ENCODE assay signal across 8 mouse cellular contexts in the genomic region with DNA sequence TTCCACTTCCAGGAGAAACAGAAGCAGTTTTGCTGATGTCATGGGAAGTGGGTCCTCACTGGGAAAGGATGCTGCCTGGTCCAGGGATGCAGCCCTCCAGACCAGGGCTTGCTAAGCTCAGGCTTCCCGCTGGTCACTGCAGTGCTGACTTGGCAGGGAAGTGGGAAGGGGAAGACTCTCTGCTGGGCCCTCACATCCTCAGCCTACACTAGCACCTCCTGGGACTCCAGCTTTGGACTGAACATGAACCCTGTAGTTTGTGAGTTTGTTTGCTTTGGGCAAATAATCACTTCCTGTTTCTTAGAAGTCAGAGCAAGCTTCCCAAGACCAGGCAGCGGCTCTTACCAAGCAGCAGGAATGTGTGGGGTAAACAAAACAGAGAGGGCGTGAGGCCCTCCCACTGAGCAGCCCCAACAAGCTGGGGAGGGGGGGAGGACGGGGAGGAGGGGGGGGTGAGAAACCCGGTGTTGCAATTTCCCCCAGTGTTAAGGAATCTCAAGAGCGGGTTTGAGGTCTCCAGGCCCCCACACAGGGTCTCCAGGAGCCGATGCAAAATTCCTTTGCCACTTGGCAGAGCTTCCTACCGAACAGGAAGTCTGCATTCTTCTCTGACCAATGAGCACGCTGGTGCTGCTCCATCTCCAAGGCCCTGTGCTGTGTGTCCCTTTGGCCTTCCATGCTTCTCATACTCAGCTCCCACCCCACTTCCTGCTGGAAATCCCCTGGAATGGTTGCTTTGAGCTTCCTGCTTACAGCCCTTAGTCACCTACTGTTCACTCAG.
DNase-seq lines count a peak whose midpoint lies in the region; ATAC-seq lines count a peak whose summit lies in the region.

No protein-coding gene starts in this region.

- peak; percentile 38 for DNase-seq in adrenal gland, postnatal 10 days
- peak; percentile 75 for DNase-seq in fibroblast of lung, adult 2 months (ENCODE audit: low read depth)
- DNase-seq in heart, postnatal 10 days = peak; percentile 64 to 68
- DNase-seq in kidney, postnatal 25 days = peak; percentile 54 to 80
- DNase-seq in layer of hippocampus, adult 8-10 months (ENCODE audit: low spot score in 2 of 2) = no peak
- no peak for DNase-seq in thymus, postnatal 10 days (ENCODE audit: low spot score in 2 of 2)
- DNase-seq in thymus, postnatal 14 days = no peak

- intact Hi-C loops in heart, postnatal 10 days (cut with DNase I) = loop anchor here (5.0 to 10.0 kb wide), 2 partner anchors 211 to 368 kb away; partner anchors contain the start of gene Smim15

- peak; percentile 45 for ATAC-seq in megakaryocyte, adult 5-6 weeks (ENCODE audit: poor library complexity, severe bottlenecking)

Comparison
In these comparisons a context has a peak if more than half of its experiments do, and no peak if none do; other contexts are left out.
1. DNase-seq: peak in adrenal gland, postnatal 10 days (single experiment), fibroblast of lung, adult 2 months (single experiment), heart, postnatal 10 days (2 of 2) and kidney, postnatal 25 days (2 of 2); none in layer of hippocampus, adult 8-10 months (0 of 2), thymus, postnatal 10 days (0 of 2) and thymus, postnatal 14 days (single experiment).